Mouse (Mus musculus): ENCODE data around the gene Itpa. TPM values are rescaled to one million over a fixed set of nuclear protein-coding genes. Genes with fewer than 3 reads are reported as not detected.

The Itpa gene
- polyA plus RNA-seq, 1 experiment from 2014 or later = 87.8 TPM

DNA sequence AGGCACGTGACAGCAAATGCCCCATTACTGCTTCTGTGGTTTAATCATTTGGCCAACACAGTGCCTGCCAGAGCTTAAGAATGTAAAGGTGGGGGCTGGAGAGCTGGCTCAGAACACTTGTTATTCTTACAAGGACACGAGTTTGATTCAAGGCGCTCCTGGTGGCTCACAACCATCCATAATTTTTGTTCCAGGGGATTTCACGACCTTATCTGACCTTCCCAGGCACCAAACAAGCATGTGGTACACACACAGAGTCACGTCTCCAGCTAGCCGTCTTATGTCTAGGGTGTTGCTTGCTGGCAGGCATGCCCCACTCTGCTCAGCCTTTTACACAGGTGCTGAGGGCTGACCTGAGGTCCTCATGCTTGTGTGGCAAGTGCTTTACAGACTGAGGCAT is 50.5 kb downstream of the Itpa start:
- Histone ChIP-seq H3K4me2 (replicated peaks; ENCODE audit: low read depth, low read length) (no peak overlapping the region), H3K27me3 (ENCODE audit: control insufficient read depth, insufficient read depth, low read length) (no peaks in the 10 kb centered on the region), H3K27ac (ENCODE audit: low read length) (no peak overlapping the region), H3K9me3 (ENCODE audit: control insufficient read depth, low read depth, low read length) (no peaks in the 10 kb centered on the region), H3K4me1 (ENCODE audit: control insufficient read depth, insufficient read depth, low read length) (no peaks in the 10 kb centered on the region), H3K36me3 (ENCODE audit: control insufficient read depth, insufficient read depth, low read length) (peaks cover 26% of the 10 kb centered on the region), H3K9ac (replicated peaks; ENCODE audit: low read depth, low read length) (no peak overlapping the region), H3K4me3 (ENCODE audit: low read depth, low read length) (no peak overlapping the region)
- WGBS = 71% methylated on average over 6 of the region's 6 CpGs
- no peak for ATAC-seq (ENCODE audit: insufficient number of reproducible peaks, insufficient read depth, low FRiP score, low read depth)

DNA sequence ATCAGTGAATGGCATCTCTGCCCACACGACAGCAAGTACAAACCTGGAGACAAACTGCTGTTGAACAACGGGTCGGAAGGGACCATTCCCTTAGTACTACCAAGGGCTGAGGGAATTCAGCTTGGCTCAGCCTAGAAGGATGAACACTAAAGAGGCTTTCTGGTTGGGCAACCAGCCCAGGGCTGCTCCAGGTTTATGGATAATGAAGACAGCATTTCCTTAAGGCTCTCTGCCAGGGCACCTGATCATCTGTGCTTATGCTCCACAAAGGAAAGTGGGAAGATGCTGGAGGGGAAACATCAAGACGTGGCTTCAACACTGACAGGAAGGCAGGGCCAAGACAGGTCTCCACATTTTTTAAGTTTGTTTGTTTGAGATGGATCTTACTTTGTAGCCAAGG is 57.0 kb downstream of the Itpa start:
- 81% methylated on average over 4 of the region's 4 CpGs for WGBS
- Histone ChIP-seq H3K4me3 (ENCODE audit: low read depth, low read length) (no peak overlapping the region), H3K4me1 (ENCODE audit: control insufficient read depth, insufficient read depth, low read length) (no peaks in the 10 kb centered on the region), H3K27ac (ENCODE audit: low read length) (no peak overlapping the region), H3K9me3 (ENCODE audit: control insufficient read depth, low read depth, low read length) (no peaks in the 10 kb centered on the region), H3K36me3 (ENCODE audit: control insufficient read depth, insufficient read depth, low read length) (peaks cover 42% of the 10 kb centered on the region), H3K9ac (replicated peaks; ENCODE audit: low read depth, low read length) (no peak overlapping the region), H3K27me3 (ENCODE audit: control insufficient read depth, insufficient read depth, low read length) (no peaks in the 10 kb centered on the region), H3K4me2 (replicated peaks; ENCODE audit: low read depth, low read length) (no peak overlapping the region)
- ATAC-seq (ENCODE audit: insufficient number of reproducible peaks, insufficient read depth, low FRiP score, low read depth) = no peak

DNA sequence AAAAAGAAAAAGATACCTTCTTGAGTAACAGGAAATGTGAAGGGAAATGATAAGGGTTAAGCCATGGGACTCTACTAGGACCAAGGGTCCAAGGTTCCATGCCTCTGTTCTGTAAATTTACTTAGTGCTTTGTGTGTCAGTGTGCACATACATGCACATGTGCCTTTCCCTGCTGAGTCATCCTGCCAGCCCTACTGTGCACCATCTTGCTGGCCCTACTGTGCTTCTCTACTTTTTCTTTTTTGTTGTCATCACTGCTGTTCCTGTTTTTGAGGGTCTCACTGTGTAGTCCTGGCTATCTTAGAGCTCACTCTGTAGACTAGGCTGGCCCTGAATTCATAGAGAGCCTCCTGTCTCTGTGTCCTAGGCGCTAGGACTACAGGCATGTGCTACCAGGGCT is 60.3 kb downstream of the Itpa start:
- no peaks in the 10 kb centered on the region for H3K4me1 ChIP-seq (ENCODE audit: control insufficient read depth, insufficient read depth, low read length)
- no peak overlapping the region for H3K4me3 ChIP-seq (ENCODE audit: low read depth, low read length)
- H3K36me3 ChIP-seq (ENCODE audit: control insufficient read depth, insufficient read depth, low read length) = peaks cover 46% of the 10 kb centered on the region
- 96% methylated on average over 1 of the region's 1 CpGs for WGBS
- no peak for ATAC-seq (ENCODE audit: insufficient number of reproducible peaks, insufficient read depth, low FRiP score, low read depth)
- no peaks in the 10 kb centered on the region for H3K9me3 ChIP-seq (ENCODE audit: control insufficient read depth, low read depth, low read length)
- H3K27ac ChIP-seq (ENCODE audit: low read length) = no peak overlapping the region
- H3K9ac ChIP-seq (replicated peaks; ENCODE audit: low read depth, low read length) = no peak overlapping the region
- H3K4me2 ChIP-seq (replicated peaks; ENCODE audit: low read depth, low read length) = no peak overlapping the region
- no peaks in the 10 kb centered on the region for H3K27me3 ChIP-seq (ENCODE audit: control insufficient read depth, insufficient read depth, low read length)

GRCm38 (mm10) chr2:130728906-130729585 is 61.6 kb downstream of the Itpa start:
- H3K4me1 ChIP-seq (ENCODE audit: control insufficient read depth, insufficient read depth, low read length) = no peaks in the 10 kb centered on the region
- no peak overlapping the region for H3K4me2 ChIP-seq (replicated peaks; ENCODE audit: low read depth, low read length)
- WGBS = 96% methylated on average over 2 of the region's 2 CpGs
- H3K4me3 ChIP-seq (ENCODE audit: low read depth, low read length) = no peak overlapping the region
- H3K27me3 ChIP-seq (ENCODE audit: control insufficient read depth, insufficient read depth, low read length) = no peaks in the 10 kb centered on the region
- no peak overlapping the region for H3K9ac ChIP-seq (replicated peaks; ENCODE audit: low read depth, low read length)
- no peak for ATAC-seq (ENCODE audit: insufficient number of reproducible peaks, insufficient read depth, low FRiP score, low read depth)
- no peaks in the 10 kb centered on the region for H3K9me3 ChIP-seq (ENCODE audit: control insufficient read depth, low read depth, low read length)
- peaks cover 41% of the 10 kb centered on the region for H3K36me3 ChIP-seq (ENCODE audit: control insufficient read depth, insufficient read depth, low read length)
- no peak overlapping the region for H3K27ac ChIP-seq (ENCODE audit: low read length)

- Histone ChIP-seq H3K9ac (replicated peaks; ENCODE audit: low read depth, low read length) (no peak overlapping the region), H3K4me1 (ENCODE audit: control insufficient read depth, insufficient read depth, low read length) (no peaks in the 10 kb centered on the region), H3K4me3 (ENCODE audit: low read depth, low read length) (no peak overlapping the region), H3K9me3 (ENCODE audit: control insufficient read depth, low read depth, low read length) (no peaks in the 10 kb centered on the region), H3K4me2 (replicated peaks; ENCODE audit: low read depth, low read length) (no peak overlapping the region), H3K27ac (ENCODE audit: low read length) (no peak overlapping the region), H3K27me3 (ENCODE audit: control insufficient read depth, insufficient read depth, low read length) (no peaks in the 10 kb centered on the region), H3K36me3 (ENCODE audit: control insufficient read depth, insufficient read depth, low read length) (peaks cover 44% of the 10 kb centered on the region)
- WGBS = 88% methylated on average over 9 of the region's 9 CpGs
- ATAC-seq (ENCODE audit: insufficient number of reproducible peaks, insufficient read depth, low FRiP score, low read depth) = no peak
Measured at GRCm38 (mm10) chr2:130730746-130731145, 63.3 kb downstream of the Itpa start.

Other genes with a start within 250 kb of the Itpa start
- gene Vps16, start 243.3 kb upstream of the Itpa start, polyA plus RNA-seq (2014; fragmentation: Nextera tagmentation; extraction: Ambion mirVana) = 69.7 and 71.3 TPM in 2 replicates
- gene Pced1a, start 242.9 kb upstream of the Itpa start, polyA plus RNA-seq (2014; fragmentation: Nextera tagmentation; extraction: Ambion mirVana) = 12.4 and 12.9 TPM in 2 replicates
- 110 and 115 TPM in 2 replicates for gene Ptpra, start 217.3 kb upstream of the Itpa start, polyA plus RNA-seq (2014; fragmentation: Nextera tagmentation; extraction: Ambion mirVana)
- 85.6 and 86.2 TPM in 2 replicates for gene Mrps26, start 103.9 kb upstream of the Itpa start, polyA plus RNA-seq (2014; fragmentation: Nextera tagmentation; extraction: Ambion mirVana)
- not detected in 2 replicates for gene Oxt, start 91.4 kb upstream of the Itpa start, polyA plus RNA-seq (2014; fragmentation: Nextera tagmentation; extraction: Ambion mirVana)
- not detected in 2 replicates for gene Avp, start 85.1 kb upstream of the Itpa start, polyA plus RNA-seq (2014; fragmentation: Nextera tagmentation; extraction: Ambion mirVana)
- 17.1 and 17.9 TPM in 2 replicates for gene Fastkd5, start 37.6 kb upstream of the Itpa start, polyA plus RNA-seq (2014; fragmentation: Nextera tagmentation; extraction: Ambion mirVana)
- 14.0 and 14.6 TPM in 2 replicates for gene Ubox5, start 37.6 kb upstream of the Itpa start, polyA plus RNA-seq (2014; fragmentation: Nextera tagmentation; extraction: Ambion mirVana)
- 2.8 and 4.0 TPM in 2 replicates for gene Lzts3, start 24.8 kb upstream of the Itpa start, polyA plus RNA-seq (2014; fragmentation: Nextera tagmentation; extraction: Ambion mirVana)
- 65.7 and 66.6 TPM in 2 replicates for gene Ddrgk1, start 3.0 kb upstream of the Itpa start, polyA plus RNA-seq (2014; fragmentation: Nextera tagmentation; extraction: Ambion mirVana)
- gene Slc4a11, start 29.9 kb downstream of the Itpa start, polyA plus RNA-seq (2014; fragmentation: Nextera tagmentation; extraction: Ambion mirVana) = 0.52 and 0.59 TPM in 2 replicates
- gene 4930402H24Rik, start 238.8 kb downstream of the Itpa start, polyA plus RNA-seq (2014; fragmentation: Nextera tagmentation; extraction: Ambion mirVana) = 40.8 and 42.6 TPM in 2 replicates
- gene Atrn, start 238.9 kb downstream of the Itpa start, polyA plus RNA-seq (2014; fragmentation: Nextera tagmentation; extraction: Ambion mirVana) = 9.9 and 13.0 TPM in 2 replicates